Mouse (Mus musculus) kidney, embryonic 14.5 days (tissue): ENCODE measurements at regions not wholly inside any gene's neighbourhood (a gene's known extent, or its start where the extent isn't known, plus 50 kb on each side); places are given as distances from the start of the nearest gene placed in this dataset.

ENCODE experiments used
- ATAC-seq: fragments of 200-750 bp; cut with Nextera tagmentation; 2 replicates; pipeline ENCODE4 v1.8.0; 2017; ENCODE audit warnings: moderate number of reproducible peaks, mild to moderate bottlenecking, moderate TSS enrichment, moderate library complexity; ENCODE audit not compliant: low FRiP score, low TSS enrichment
- H3K27ac ChIP-seq: fragments of 300-500 bp; sonication (generic); 2 replicates; pipeline ENCODE4 v1.5.1; 2014; ENCODE audit warnings: low read depth, mild to moderate bottlenecking, low read length, moderate library complexity, mixed read lengths
- H3K27me3 ChIP-seq: fragments of 300-500 bp; sonication (generic); 2 replicates; pipeline ENCODE4 v1.6.1; 2014; ENCODE audit warnings: mild to moderate bottlenecking, low read length; ENCODE audit not compliant: control insufficient read depth, insufficient read depth
- H3K36me3 ChIP-seq: fragments of 300-500 bp; sonication (generic); 2 replicates; pipeline ENCODE4 v1.6.1; 2014; ENCODE audit warnings: low read length, mixed read lengths; ENCODE audit not compliant: control insufficient read depth, insufficient read depth
- H3K4me1 ChIP-seq: fragments of 300-500 bp; sonication (generic); 2 replicates; pipeline ENCODE4 v1.6.1; 2014; ENCODE audit warnings: low read length, mixed read lengths; ENCODE audit not compliant: control insufficient read depth, insufficient read depth
- H3K4me2 ChIP-seq: fragments of 300-500 bp; sonication (generic); replicated peaks from 2 replicates; pipeline ENCODE4 v1.6.1; 2014; ENCODE audit warnings: low read depth, mild to moderate bottlenecking, low read length
- H3K4me3 ChIP-seq: fragments of 300-500 bp; sonication (generic); 2 replicates; pipeline ENCODE4 v1.5.1; 2014; ENCODE audit warnings: mild to moderate bottlenecking, low read length
- H3K9ac ChIP-seq: fragments of 300-500 bp; sonication (generic); 2 replicates; pipeline ENCODE4 v1.6.1; 2014; ENCODE audit warnings: low read depth, mild to moderate bottlenecking, low read length, moderate library complexity
- H3K9me3 ChIP-seq: fragments of 300-500 bp; sonication (generic); 2 replicates; pipeline ENCODE4 v1.6.1; 2016; ENCODE audit warnings: low read length; ENCODE audit not compliant: control insufficient read depth
- WGBS: fragments of 180-500 bp; shearing (Covaris S2); extraction: QIAGEN DNeasy Blood & Tissue Kit; methylation state at CpG from one replicate; pipeline ENCODE4 v1.1.7; 2014; 5-methylcytosine and 5-hydroxymethylcytosine counted together

DNA sequence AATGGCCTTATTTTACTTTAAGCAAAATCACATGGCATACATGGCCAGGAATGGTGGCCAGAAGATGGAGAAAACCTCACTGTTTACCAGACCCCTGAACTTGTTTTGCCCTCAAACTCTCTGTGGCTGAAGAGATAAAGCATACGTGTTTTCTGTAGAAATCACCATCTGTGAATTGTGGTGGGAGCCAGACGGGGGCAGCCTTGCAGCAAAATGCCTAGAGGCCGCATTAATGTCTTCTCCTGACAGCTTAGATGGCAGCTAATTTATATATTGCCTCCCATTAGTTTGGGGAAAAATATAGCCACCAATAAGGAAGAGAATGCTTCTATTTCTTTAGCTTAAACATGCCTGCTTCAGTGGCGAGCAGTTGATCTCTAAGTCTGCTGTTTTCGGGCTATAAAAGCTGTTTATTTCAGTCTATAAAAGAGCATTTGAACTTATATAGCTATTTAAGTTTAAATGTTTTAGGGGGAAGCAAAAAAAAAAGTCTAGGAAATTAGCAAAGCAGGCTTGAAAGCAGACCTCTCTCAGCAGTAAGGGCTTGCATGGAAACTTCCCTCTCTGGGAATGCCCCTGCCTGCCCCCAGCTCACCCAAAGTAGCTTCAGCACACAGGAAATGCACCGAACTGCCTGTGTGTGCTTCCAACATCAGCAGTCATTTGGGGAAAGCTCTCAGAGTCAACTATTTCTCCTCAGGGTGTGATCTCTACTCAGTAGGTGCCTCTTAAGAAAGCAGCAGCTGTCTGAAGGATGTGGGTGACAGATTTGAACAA, 747.1 kb downstream of the Gm826 start:
- no peaks in the 10 kb centered on the region for H3K36me3 ChIP-seq
- ATAC-seq: no peak
- WGBS: 18% methylated on average over 6 of the region's 6 CpGs
- H3K4me2 ChIP-seq: no peak overlapping the region
- H3K27me3 ChIP-seq: no peaks in the 10 kb centered on the region
- H3K9me3 ChIP-seq: no peaks in the 10 kb centered on the region
- no peaks in the 10 kb centered on the region for H3K4me1 ChIP-seq
- no peak overlapping the region for H3K27ac ChIP-seq
- no peak overlapping the region for H3K4me3 ChIP-seq
- no peak overlapping the region for H3K9ac ChIP-seq

DNA sequence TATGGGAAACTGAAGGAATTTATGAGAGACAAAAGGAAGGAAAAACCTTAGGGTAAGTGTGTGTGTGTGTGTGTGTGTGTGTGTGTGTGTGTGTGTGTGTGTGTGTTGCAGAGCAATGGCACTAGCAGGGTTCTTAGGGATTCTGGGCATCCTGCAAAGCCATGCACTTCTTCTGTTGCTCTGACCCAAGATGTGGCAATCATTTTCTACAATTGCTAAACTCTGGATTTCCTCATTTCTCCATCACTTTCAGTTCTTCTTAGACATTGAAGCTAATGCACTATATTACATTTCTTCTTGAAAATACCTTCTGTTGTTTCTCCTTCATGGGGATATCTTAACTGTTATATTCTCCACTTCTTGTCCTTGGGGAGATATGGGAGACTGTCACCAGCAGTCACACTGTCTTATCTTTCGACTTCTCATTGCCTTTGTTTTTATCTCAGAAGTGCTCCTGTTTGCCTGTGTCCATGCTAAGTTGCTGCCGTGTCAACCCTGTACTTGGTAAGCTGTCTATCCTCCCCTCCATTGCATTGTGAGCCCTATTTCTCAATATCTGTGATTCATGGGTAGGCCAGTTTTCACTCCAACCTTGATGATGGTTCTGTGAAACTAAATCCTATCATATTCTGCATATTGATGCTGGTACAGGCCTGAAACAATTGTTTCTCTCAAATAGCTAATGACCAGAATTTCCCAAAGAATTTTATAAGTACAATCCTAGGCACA, 742.4 kb downstream of the Gm826 start:
- no peak for ATAC-seq
- no peak overlapping the region for H3K4me3 ChIP-seq
- H3K27ac ChIP-seq: no peak overlapping the region
- H3K4me2 ChIP-seq: no peak overlapping the region
- no peak overlapping the region for H3K9ac ChIP-seq
- 90% methylated on average over 2 of the region's 2 CpGs for WGBS
- H3K9me3 ChIP-seq: no peaks in the 10 kb centered on the region
- H3K36me3 ChIP-seq: no peaks in the 10 kb centered on the region
- no peaks in the 10 kb centered on the region for H3K27me3 ChIP-seq
- H3K4me1 ChIP-seq: no peaks in the 10 kb centered on the region

- WGBS: 69% methylated on average over 5 of the region's 5 CpGs
- no peak for ATAC-seq
These were observed 741.1 kb downstream of the Gm826 start for GRCm38 (mm10) chr2:159592841-159593240.

GRCm38 (mm10) chr2:159596285-159596684, 737.7 kb downstream of the Gm826 start:
- Histone ChIP-seq H3K4me3 (no peak overlapping the region), H3K27me3 (no peaks in the 10 kb centered on the region), H3K4me1 (no peaks in the 10 kb centered on the region; the same call in 1 of the 2 replicates), H3K9ac (no peak overlapping the region), H3K4me2 (no peak overlapping the region), H3K27ac (no peak overlapping the region), H3K9me3 (no peaks in the 10 kb centered on the region), H3K36me3 (no peaks in the 10 kb centered on the region)
- ATAC-seq: peak; percentile 81
- 42% methylated on average over 6 of the region's 6 CpGs for WGBS

More at GRCm38 (mm10) chr2:159592841-159593240, 741.1 kb downstream of the Gm826 start:
- Histone ChIP-seq H3K36me3 (no peaks in the 10 kb centered on the region), H3K9me3 (no peaks in the 10 kb centered on the region), H3K9ac (no peak overlapping the region), H3K4me2 (no peak overlapping the region), H3K27ac (no peak overlapping the region), H3K27me3 (no peaks in the 10 kb centered on the region), H3K4me3 (no peak overlapping the region), H3K4me1 (no peaks in the 10 kb centered on the region)

DNA sequence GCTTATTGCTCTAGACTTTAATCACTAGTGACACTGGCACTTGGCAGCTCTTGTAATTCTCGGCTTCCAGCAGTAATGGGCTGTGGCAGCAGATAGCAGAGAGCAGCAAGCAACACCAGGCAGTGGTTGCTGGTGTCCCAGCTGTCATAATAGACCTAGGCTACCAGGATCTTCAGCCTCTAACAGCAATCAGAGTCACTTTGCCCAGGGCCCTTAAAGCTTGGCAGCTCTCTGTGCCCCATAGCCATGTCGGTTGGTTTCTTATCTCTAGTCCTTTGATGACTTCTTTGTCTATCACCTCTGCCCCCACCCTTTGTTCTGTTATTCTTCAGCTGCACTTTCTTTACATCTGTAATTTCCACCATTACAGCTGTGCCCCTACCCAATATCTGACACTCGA, 735.9 kb downstream of the Gm826 start:
- Histone ChIP-seq H3K9me3 (no peaks in the 10 kb centered on the region), H3K27me3 (no peaks in the 10 kb centered on the region), H3K9ac (no peak overlapping the region), H3K27ac (no peak overlapping the region), H3K4me1 (no peaks in the 10 kb centered on the region; the same call in 1 of the 2 replicates), H3K4me3 (no peak overlapping the region), H3K4me2 (no peak overlapping the region), H3K36me3 (no peaks in the 10 kb centered on the region)
- 53% methylated on average over 3 of the region's 3 CpGs for WGBS
- no peak for ATAC-seq

- Histone ChIP-seq H3K9me3 (no peaks in the 10 kb centered on the region), H3K4me1 (peaks cover 3% of the 10 kb centered on the region), H3K4me3 (no peak overlapping the region), H3K36me3 (no peaks in the 10 kb centered on the region), H3K27me3 (no peaks in the 10 kb centered on the region), H3K9ac (no peak overlapping the region), H3K4me2 (no peak overlapping the region), H3K27ac (no peak overlapping the region)
- no peak for ATAC-seq
- WGBS: 30% methylated on average over 3 of the region's 3 CpGs
These were observed 726.8 kb downstream of the Gm826 start for GRCm38 (mm10) chr2:159607191-159607590.

GRCm38 (mm10) chr2:159610451-159610850, 723.5 kb downstream of the Gm826 start:
- no peak for ATAC-seq
- 83% methylated on average over 4 of the region's 4 CpGs for WGBS
- Histone ChIP-seq H3K4me1 (peaks cover 3% of the 10 kb centered on the region), H3K36me3 (no peaks in the 10 kb centered on the region), H3K27ac (no peak overlapping the region), H3K4me2 (no peak overlapping the region), H3K9me3 (no peaks in the 10 kb centered on the region), H3K4me3 (no peak overlapping the region), H3K9ac (no peak overlapping the region), H3K27me3 (no peaks in the 10 kb centered on the region)

DNA sequence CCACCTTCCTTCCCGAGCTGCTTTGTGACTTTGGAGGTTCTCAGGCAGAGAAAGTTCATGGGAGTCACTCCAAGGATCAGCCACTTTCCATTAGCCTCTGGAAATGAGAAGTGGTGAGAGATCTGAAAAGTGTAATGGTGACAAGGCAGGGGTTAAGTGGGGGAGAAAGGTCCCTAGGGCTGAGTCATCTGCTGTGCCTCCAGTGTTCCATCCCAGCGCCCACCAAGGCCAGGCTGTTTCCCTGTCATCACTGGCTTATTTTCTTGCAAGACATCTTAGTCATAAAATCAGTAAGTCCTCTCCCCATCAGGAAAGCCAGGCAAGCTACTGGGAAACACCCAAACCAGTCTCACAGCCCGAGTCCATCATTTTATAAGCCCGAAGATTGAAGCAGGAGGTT, 717.3 kb downstream of the Gm826 start:
- Histone ChIP-seq H3K4me2 (no peak overlapping the region), H3K4me3 (no peak overlapping the region), H3K27me3 (no peaks in the 10 kb centered on the region), H3K9me3 (no peaks in the 10 kb centered on the region), H3K4me1 (0 out of 2 replicates have a peak, but pooled peaks cover under 1% of the 10 kb centered on the region), H3K27ac (no peak overlapping the region; the same call in 1 of the 2 replicates), H3K36me3 (no peaks in the 10 kb centered on the region), H3K9ac (no peak overlapping the region)
- WGBS: 25% methylated on average over 4 of the region's 4 CpGs
- no peak for ATAC-seq

DNA sequence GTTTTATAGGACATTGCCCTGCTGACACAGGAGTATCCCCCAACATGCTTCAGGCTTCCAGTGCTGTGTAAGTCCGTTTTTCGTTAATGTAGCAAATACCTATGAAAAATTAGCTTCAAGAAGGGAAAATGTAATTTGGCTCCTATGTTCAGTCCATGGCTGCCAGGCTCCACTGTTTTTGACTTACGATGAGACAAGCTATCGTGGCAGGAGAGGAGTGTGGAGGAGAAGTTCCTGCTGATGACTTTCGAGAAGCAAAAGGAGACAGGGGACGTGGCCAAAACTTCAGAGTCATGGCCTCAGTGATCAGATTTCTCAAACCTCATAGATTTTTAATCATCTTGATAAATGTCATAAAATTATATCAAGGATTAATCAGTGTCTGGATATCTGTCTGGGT, 712.7 kb downstream of the Gm826 start:
- H3K4me2 ChIP-seq: no peak overlapping the region
- no peaks in the 10 kb centered on the region for H3K27me3 ChIP-seq
- 0 out of 2 replicates have a peak, but pooled peaks cover 3% of the 10 kb centered on the region for H3K4me1 ChIP-seq
- WGBS: 73% methylated on average over 6 of the region's 6 CpGs
- H3K9ac ChIP-seq: no peak overlapping the region
- H3K9me3 ChIP-seq: no peaks in the 10 kb centered on the region
- H3K36me3 ChIP-seq: no peaks in the 10 kb centered on the region
- H3K27ac ChIP-seq: no peak overlapping the region
- no peak overlapping the region for H3K4me3 ChIP-seq
- no peak for ATAC-seq
